Mouse (Mus musculus) liver, postnatal 0 days (tissue): Measurements from ENCODE around the gene Pappa. TPM values are rescaled to one million over a fixed set of nuclear protein-coding genes. Genes with fewer than 3 reads are reported as not detected.

Experiments used
- ATAC-seq: fragments of 200-750 bp; cut with Nextera tagmentation; 2 replicates; pipeline ENCODE4 v1.8.0; 2017; ENCODE audit warnings: mild to moderate bottlenecking, moderate library complexity
- DNase-seq: peaks from one replicate; pipeline ENCODE4 v3.0.0-alpha.2; 2016
- H3K27ac ChIP-seq: fragments of 300-500 bp; sonication (generic); 2 replicates; pipeline ENCODE4 v1.5.1; 2014; ENCODE audit warnings: antibody characterized with exemption, moderate library complexity, mild to moderate bottlenecking, low read depth
- H3K27me3 ChIP-seq: fragments of 300-500 bp; sonication (generic); 2 replicates; pipeline ENCODE4 v1.6.1; 2014; ENCODE audit warnings: low read length, control low read depth, mixed read lengths; ENCODE audit not compliant: insufficient read depth
- H3K36me3 ChIP-seq: fragments of 300-500 bp; sonication (generic); replicated peaks from 2 replicates; pipeline ENCODE4 v1.6.1; 2014; ENCODE audit warnings: mild to moderate bottlenecking, control low read depth, low read length, moderate library complexity, mixed read lengths; ENCODE audit not compliant: insufficient read depth
- H3K4me1 ChIP-seq: fragments of 300-500 bp; sonication (generic); 2 replicates; pipeline ENCODE4 v1.6.1; 2014; ENCODE audit warnings: antibody characterized with exemption, mild to moderate bottlenecking, control low read depth; ENCODE audit not compliant: insufficient read depth
- H3K4me2 ChIP-seq: fragments of 300-500 bp; sonication (generic); 2 replicates; pipeline ENCODE4 v1.6.1; 2014; ENCODE audit warnings: low read depth, mild to moderate bottlenecking, low read length, moderate library complexity, mixed read lengths
- H3K4me3 ChIP-seq: fragments of 300-500 bp; sonication (generic); 2 replicates; pipeline ENCODE4 v1.5.1; 2014; ENCODE audit warnings: low read depth, low read length
- H3K9ac ChIP-seq: fragments of 300-500 bp; sonication (generic); replicated peaks from 2 replicates; pipeline ENCODE4 v1.6.1; 2014; ENCODE audit warnings: mild to moderate bottlenecking, moderate library complexity
- H3K9me3 ChIP-seq: fragments of 300-500 bp; sonication (generic); 2 replicates; pipeline ENCODE4 v1.6.1; 2016; ENCODE audit warnings: mild to moderate bottlenecking, control low read depth, low read length, mixed read lengths
- CTCF ChIP-seq: sonication (generic); IDR thresholded peaks from 2 replicates; pipeline ENCODE4 v1.5.1; 2016; ENCODE audit warnings: antibody characterized with exemption, low read depth
- EP300 ChIP-seq: IDR thresholded peaks from 2 replicates; pipeline ENCODE4 v1.6.1; 2016; ENCODE audit warnings: antibody characterized with exemption, low read depth, mild to moderate bottlenecking
- WGBS: fragments of 180-500 bp; shearing (Covaris S2); extraction: QIAGEN DNeasy Blood & Tissue Kit; methylation state at CpG from one replicate; pipeline ENCODE4 v1.1.7; 2014; ENCODE audit not compliant: insufficient replicate concordance; 5-methylcytosine and 5-hydroxymethylcytosine counted together
- polyA plus RNA-seq: library from polyadenylated mRNA; unstranded; fragments of >200 nt; fragmentation: Nextera tagmentation; extraction: Ambion mirVana; gene quantifications from 2 replicates; pipeline ENCODE4 v1.2.1, GENCODE M21; 2015

Gene Pappa
- polyA plus RNA-seq, 1 experiment from 2014 or later, result 0.01 TPM

GRCm38 (mm10) chr4:65245015-65245414, 121.0 kb downstream of the Pappa start:
- no peak overlapping the region for H3K27ac ChIP-seq
- H3K9ac ChIP-seq, result no peak overlapping the region
- H3K27me3 ChIP-seq, result no peaks in the 10 kb centered on the region
- ATAC-seq, result no peak
- H3K36me3 ChIP-seq, result no peaks in the 10 kb centered on the region
- 64% methylated on average over 4 of the region's 4 CpGs for WGBS
- no peaks in the 10 kb centered on the region for H3K9me3 ChIP-seq
- TF ChIP-seq EP300 (no peak), CTCF (no peak)
- no peaks in the 10 kb centered on the region for H3K4me1 ChIP-seq
- H3K4me2 ChIP-seq, result no peak overlapping the region
- H3K4me3 ChIP-seq, result no peak overlapping the region
- no peak for DNase-seq

- no peak for TF ChIP-seq EP300
- TF ChIP-seq CTCF, result no peak
- Histone ChIP-seq H3K9me3 (no peaks in the 10 kb centered on the region), H3K9ac (no peak overlapping the region), H3K27me3 (no peaks in the 10 kb centered on the region), H3K4me3 (no peak overlapping the region), H3K4me1 (no peaks in the 10 kb centered on the region), H3K36me3 (no peaks in the 10 kb centered on the region), H3K4me2 (no peak overlapping the region), H3K27ac (no peak overlapping the region)
- ATAC-seq, result no peak
- 54% methylated on average over 3 of the region's 3 CpGs for WGBS
- no peak for DNase-seq
These were observed 121.5 kb downstream of the Pappa start for GRCm38 (mm10) chr4:65245440-65245839.

GRCm38 (mm10) chr4:65252193-65252592, 128.2 kb downstream of the Pappa start:
- no peak for DNase-seq
- Histone ChIP-seq H3K9me3 (no peaks in the 10 kb centered on the region), H3K9ac (no peak overlapping the region), H3K27ac (no peak overlapping the region), H3K4me3 (no peak overlapping the region), H3K4me2 (no peak overlapping the region), H3K36me3 (no peaks in the 10 kb centered on the region), H3K4me1 (no peaks in the 10 kb centered on the region), H3K27me3 (no peaks in the 10 kb centered on the region)
- ATAC-seq, result no peak
- no peak for TF ChIP-seq EP300
- TF ChIP-seq CTCF, result no peak
- 20% methylated on average over 8 of the region's 8 CpGs for WGBS

GRCm38 (mm10) chr4:65254073-65254472, 130.1 kb downstream of the Pappa start:
- H3K4me2 ChIP-seq, result no peak overlapping the region
- H3K27ac ChIP-seq, result no peak overlapping the region
- H3K4me1 ChIP-seq, result no peaks in the 10 kb centered on the region
- H3K4me3 ChIP-seq, result no peak overlapping the region
- ATAC-seq (no peak), DNase-seq (no peak)
- TF ChIP-seq CTCF (no peak), EP300 (no peak)
- H3K9me3 ChIP-seq, result no peaks in the 10 kb centered on the region
- H3K36me3 ChIP-seq, result no peaks in the 10 kb centered on the region
- H3K27me3 ChIP-seq, result no peaks in the 10 kb centered on the region
- no peak overlapping the region for H3K9ac ChIP-seq
- 81% methylated on average over 1 of the region's 1 CpGs for WGBS

GRCm38 (mm10) chr4:65267066-65267465, 143.1 kb downstream of the Pappa start:
- Histone ChIP-seq H3K36me3 (no peaks in the 10 kb centered on the region), H3K27ac (no peak overlapping the region), H3K9ac (no peak overlapping the region), H3K4me1 (no peaks in the 10 kb centered on the region), H3K9me3 (no peaks in the 10 kb centered on the region), H3K27me3 (no peaks in the 10 kb centered on the region), H3K4me2 (no peak overlapping the region), H3K4me3 (no peak overlapping the region)
- no peak for TF ChIP-seq CTCF
- TF ChIP-seq EP300, result no peak
- no peak for DNase-seq
- 63% methylated on average over 2 of the region's 2 CpGs for WGBS
- no peak for ATAC-seq

GRCm38 (mm10) chr4:65269996-65270395, 146.0 kb downstream of the Pappa start:
- H3K9me3 ChIP-seq, result no peaks in the 10 kb centered on the region
- ATAC-seq (no peak), DNase-seq (no peak)
- no peak for TF ChIP-seq EP300
- no peak for TF ChIP-seq CTCF
- no peak overlapping the region for H3K9ac ChIP-seq
- no peak overlapping the region for H3K27ac ChIP-seq
- H3K4me2 ChIP-seq, result no peak overlapping the region
- no peaks in the 10 kb centered on the region for H3K4me1 ChIP-seq
- no peak overlapping the region for H3K4me3 ChIP-seq
- WGBS, result 62% methylated on average over 2 of the region's 2 CpGs
- H3K27me3 ChIP-seq, result no peaks in the 10 kb centered on the region
- no peaks in the 10 kb centered on the region for H3K36me3 ChIP-seq

- WGBS, result 51% methylated on average over 4 of the region's 4 CpGs
- Histone ChIP-seq H3K4me2 (no peak overlapping the region), H3K36me3 (no peaks in the 10 kb centered on the region), H3K4me1 (no peaks in the 10 kb centered on the region), H3K27ac (no peak overlapping the region), H3K27me3 (no peaks in the 10 kb centered on the region), H3K4me3 (no peak overlapping the region), H3K9me3 (no peaks in the 10 kb centered on the region), H3K9ac (no peak overlapping the region)
- TF ChIP-seq EP300 (no peak), CTCF (no peak)
- DNase-seq (no peak), ATAC-seq (no peak)
These were observed 148.3 kb downstream of the Pappa start for GRCm38 (mm10) chr4:65272295-65272694.
